Mouse (Mus musculus): ENCODE results near the gene Crlf3.

DNA sequence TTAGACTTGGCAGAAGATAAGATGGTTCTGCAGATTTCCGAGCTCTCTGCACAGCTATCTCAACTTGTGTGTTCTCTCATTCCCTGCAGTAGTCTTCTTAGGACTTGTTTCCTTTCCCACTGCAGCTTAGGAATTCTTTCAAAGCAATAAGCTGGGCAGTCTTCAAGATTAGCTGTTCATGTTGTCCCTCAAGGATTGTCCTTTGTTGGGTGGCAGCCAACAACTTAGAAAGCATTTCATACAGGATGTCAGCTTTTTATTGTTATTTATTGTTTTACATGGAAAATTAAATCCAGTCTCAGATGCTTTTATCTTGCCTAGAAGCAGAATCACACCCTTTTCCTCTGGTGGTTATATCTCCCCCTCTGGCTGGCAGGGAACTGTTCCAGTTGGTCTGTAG lies 35.6 kb upstream of the Crlf3 start:
- TF ChIP-seq HCFC1 (IDR thresholded peaks at IDR 0.05; ENCODE audit: borderline replicate concordance, insufficient read depth, low read length) (no peak), ZC3H11A (IDR thresholded peaks at IDR 0.05; ENCODE audit: borderline replicate concordance, low read depth, low read length) (no peak), ZNF384 (IDR thresholded peaks at IDR 0.05; ENCODE audit: low read depth, low read length) (no peak), CHD2 (IDR thresholded peaks at IDR 0.05; ENCODE audit: low read depth, low read length) (no peak)
